Mouse (Mus musculus): ENCODE results near the gene Ing3.
A peak's percentile ranks its signal among the peaks of the same experiment; 100 is the strongest.

Ing3 gene

DNA sequence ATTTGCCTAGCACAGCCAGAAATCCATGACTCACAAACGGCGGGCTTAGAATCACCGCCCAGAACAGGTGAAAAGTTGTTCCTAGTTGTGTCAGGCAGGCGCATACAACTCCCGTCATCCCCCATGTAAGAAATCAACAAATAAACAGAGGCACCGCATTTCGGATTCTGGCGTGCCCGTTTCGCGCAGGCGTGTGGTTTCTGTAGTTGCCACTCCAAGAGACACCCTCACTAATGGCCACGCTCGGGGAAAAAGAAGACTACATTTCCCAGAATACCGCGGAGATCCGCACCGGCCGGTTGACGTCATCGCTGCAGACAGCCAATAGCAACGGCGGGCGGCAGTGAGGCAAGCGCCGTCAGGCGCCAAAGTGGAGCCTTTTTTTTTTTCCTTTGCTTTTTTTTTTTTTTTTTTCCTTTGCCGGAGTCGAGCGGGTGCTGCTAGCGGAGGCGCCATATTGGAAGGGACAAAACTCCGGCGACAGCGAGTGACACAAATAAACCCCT is at the start of gene Ing3:
Ing3 (plus strand) TSS at position 346 of the 506 bp plus-strand sequence.
- peak; percentile 99 to 100 for DNase-seq (ENCODE audit: low spot score in 2 of 2)

- no peak for DNase-seq (ENCODE audit: low spot score in 2 of 2)
Observed at GRCm38 (mm10) chr6:21909720-21910119, 39.7 kb upstream of the Ing3 start.

- DNase-seq (ENCODE audit: low spot score in 2 of 2): no peak
Observed at GRCm38 (mm10) chr6:21910804-21911203, 38.6 kb upstream of the Ing3 start.

GRCm38 (mm10) chr6:21916591-21916990 is 32.8 kb upstream of the Ing3 start:
- no peak for DNase-seq (ENCODE audit: low spot score in 2 of 2)

DNA sequence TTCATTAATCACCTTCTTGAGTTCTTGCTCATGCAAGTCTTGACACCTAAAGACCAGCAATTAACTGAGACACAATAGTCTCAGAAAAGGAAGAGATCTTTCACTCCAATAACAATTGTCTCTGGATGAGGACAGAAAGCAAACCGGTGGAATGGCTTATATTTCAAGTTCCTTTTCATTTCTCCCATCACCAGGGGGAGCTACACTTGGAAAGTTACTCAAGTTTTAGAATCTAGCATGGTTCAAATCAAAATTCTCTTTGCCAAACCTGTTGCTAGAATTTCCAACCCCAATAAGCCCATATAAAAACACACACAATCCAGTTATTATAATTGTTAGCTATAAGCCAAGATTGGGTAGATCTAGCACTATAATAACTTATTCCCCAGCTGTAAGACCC is 25.2 kb upstream of the Ing3 start:
- DNase-seq (ENCODE audit: low spot score in 2 of 2): no peak

DNA sequence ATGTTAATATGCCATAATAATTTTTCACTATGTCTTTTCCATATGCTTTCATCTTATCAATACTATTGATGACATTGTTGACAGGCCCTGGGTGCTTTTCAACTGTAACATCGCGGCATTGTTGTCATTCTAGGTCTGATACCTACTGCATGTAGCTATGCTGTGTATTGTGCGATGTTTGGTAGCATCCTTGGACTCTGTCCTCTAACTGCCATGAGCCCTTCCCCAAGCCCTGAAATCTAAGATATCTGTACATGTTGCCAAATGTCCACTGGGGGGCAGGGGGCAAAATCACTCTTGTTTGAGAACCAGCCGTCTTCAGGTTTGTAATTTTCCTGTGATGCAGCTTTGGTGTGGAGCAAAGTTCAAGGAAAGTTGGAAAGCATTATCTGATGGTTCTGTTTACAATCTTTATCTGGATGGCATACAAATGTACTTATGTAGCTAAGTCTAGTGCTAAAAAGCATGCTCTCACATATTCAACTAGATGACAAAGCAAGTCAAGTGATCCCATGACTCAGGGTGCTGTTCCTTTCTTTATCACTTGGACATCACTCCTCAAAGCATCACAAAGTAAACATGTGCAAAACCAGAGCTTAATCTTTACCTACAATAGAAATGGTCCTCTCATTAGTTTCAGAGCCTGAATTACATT is 11.3 kb upstream of the Ing3 start:
- DNase-seq (ENCODE audit: low spot score in 2 of 2): no peak

DNA sequence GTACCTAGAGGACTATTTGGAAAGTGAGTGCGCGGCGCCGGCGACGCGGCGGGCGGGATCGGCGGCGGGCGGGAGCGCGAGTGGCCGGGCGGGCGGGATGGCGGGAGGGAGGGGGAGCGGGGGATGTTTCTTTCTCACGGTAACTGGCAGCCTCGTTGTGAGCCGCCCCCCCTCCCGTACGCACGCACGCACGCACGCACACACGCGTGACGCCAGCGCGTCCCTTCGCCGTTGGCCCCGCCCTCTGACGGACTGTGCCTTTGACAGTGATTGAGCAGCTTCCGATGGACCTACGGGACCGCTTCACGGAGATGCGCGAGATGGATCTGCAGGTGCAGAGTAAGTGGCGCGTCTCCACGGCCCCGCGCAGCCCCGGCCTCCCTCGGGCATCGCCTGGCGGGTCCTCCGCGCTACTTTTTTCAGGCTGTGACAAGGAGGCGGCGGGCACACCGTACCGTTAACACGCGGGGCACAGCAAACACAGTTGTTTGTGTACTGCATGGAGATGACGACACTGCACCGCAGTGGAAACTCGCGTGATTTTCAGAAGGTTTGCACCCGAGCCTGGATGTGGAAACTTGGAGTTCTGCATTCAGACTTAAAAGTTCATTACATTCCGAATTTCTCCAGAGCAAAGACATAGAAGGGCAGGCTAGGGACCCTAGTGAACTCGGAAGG is 539 bp downstream of the Ing3 start:
- peak; percentile 98 for DNase-seq (ENCODE audit: low spot score in 2 of 2)

DNA sequence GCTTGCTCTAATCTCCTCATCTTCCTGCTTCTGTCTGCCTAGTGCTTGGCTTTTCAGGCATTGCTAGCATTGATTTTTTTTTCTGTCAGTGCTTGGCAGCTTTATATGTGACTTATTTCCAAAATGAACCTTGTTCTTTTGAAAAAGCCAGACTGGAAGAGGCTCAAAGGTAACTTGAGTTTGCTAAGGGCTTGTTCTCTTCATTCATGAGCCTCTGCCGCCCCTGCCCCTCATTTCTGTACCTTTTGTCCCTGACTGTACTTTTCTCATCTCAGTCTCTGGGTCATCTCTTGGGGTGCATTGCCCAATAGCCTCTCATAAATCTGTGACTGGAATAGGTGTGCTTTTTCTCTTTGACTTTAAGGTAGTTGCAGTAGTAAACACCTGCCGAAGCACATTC is 1.3 kb downstream of the Ing3 start:
- DNase-seq (ENCODE audit: low spot score in 2 of 2): peak in 1 of 2 experiments; percentile 27

- no peak for DNase-seq (ENCODE audit: low spot score in 2 of 2)
Observed at GRCm38 (mm10) chr6:21955468-21955867, 6.1 kb downstream of the Ing3 start.

GRCm38 (mm10) chr6:21958922-21959321 is 9.6 kb downstream of the Ing3 start:
- no peak for DNase-seq (ENCODE audit: low spot score in 2 of 2)

GRCm38 (mm10) chr6:21959909-21960308 is 10.5 kb downstream of the Ing3 start:
- no peak for DNase-seq (ENCODE audit: low spot score in 2 of 2)

- DNase-seq (ENCODE audit: low spot score in 2 of 2): no peak
Observed at GRCm38 (mm10) chr6:21977532-21977931, 28.2 kb downstream of the Ing3 start.

DNA sequence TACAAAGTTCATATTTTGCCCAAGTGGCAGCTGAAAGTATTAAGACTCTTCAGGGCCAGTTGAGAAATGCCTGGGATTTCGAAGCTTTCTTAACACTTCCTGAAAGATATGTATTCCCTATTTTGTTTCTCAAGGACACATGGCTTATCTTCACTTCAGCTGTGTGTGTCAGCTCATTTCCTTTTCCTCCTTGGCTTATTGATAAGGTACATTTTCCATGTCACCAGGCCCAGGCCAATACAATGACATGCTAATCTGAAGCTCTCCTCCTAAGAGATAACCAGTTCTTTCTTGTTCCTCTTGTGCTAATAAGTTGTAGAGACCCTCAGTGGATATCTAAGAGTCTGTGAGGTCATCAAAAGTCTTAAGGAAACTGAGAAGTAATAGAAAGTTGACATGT is 31.7 kb downstream of the Ing3 start:
- no peak for DNase-seq (ENCODE audit: low spot score in 2 of 2)

- DNase-seq (ENCODE audit: low spot score in 2 of 2): peak; percentile 54 to 57
Observed at GRCm38 (mm10) chr6:21984990-21985731, 35.8 kb downstream of the Ing3 start.

DNA sequence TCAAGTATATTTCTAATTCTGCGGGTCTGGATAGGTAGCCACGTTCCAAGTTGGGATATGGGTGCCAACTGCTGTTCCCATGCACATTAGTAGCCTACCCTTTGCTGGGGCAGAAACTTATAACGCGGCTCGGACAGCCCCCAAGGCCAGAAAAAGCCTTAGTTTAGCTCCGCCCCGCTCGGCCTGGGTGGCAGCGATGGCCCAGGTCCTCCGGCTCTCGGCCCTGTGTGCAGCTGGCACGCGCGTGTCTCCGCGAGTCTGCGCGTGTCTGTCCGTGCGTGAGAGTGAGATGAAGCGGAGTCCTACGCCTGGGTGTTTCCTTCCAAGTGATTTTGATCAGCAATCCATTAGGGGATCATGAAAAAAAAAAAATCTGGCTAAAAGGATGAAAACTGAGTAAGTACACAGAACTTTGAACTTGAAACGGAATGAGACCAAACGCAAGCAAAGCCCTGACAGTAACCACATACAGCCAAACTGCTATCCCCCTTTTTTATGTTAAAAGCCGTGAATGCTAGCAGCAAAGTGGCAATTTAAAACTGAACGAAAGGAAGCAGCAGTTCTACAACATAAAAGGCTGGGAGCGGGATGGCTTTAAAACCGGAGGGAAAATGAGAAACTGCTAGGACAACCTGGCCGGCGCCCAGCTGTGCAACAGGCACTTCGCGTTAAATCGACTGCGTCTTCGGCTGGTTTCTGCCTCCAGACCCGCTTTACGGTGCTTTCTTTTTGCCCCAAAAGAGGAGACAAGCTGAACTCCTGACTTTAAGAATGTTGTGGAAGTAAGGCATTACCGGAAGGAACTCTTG is 36.6 kb downstream of the Ing3 start, which contains the start of gene Cped1:
Cped1 (plus strand) TSS at position 185 of the 809 bp plus-strand sequence.
- peak in 1 of 2 experiments; percentile 39 for DNase-seq (ENCODE audit: low spot score in 2 of 2)

GRCm38 (mm10) chr6:21986660-21987331 is 37.4 kb downstream of the Ing3 start:
- no peak for DNase-seq (ENCODE audit: low spot score in 2 of 2)

- DNase-seq (ENCODE audit: low spot score in 2 of 2): no peak
Observed at GRCm38 (mm10) chr6:21987554-21987953, 38.2 kb downstream of the Ing3 start.

GRCm38 (mm10) chr6:21988296-21988695 is 38.9 kb downstream of the Ing3 start:
- DNase-seq (ENCODE audit: low spot score in 2 of 2): no peak

- DNase-seq (ENCODE audit: low spot score in 2 of 2): no peak
Observed at GRCm38 (mm10) chr6:21989081-21989480, 39.7 kb downstream of the Ing3 start.

DNA sequence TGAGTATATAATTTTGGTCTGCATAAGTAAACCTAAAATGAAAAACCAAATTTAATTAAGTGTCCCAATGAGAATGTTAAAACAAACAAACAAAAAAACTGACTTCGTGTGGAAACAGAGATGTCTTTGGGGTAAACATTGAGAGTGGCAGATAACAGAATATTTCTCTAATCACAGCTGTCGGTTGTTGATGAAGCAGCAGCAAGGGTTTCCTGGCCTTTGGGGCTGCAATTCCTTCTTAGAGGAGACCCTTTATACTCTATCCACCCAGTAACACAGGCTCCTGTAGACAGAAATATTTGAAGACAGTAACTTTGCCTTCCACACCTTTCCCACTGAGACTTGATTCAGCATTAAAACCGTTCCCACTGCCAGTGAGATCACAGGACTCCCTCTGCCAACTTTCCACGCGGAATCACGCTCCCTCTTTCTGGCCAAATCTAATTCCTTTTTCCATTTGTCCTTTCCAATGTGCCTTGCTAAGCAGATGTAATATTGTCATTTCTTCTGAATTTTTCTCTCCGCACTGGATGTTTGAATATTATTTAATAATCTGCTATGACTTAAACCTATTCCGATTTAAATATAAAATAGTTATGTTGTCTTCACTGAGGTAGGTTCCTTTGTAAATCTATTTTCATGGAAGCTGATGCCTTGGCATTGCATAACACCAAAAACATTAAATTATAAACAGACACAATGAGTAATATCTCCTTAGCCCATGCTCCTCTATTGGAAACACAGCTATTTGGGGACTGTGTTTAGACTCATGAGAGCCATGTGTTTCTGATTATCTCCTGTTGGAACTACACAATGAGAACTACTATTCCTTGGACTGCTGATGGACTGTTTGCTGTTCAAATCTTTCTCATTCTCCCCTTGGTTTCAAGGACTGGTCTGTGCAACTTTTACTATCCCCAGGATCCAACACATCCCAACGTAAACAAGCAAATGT is 41.1 kb downstream of the Ing3 start:
- DNase-seq (ENCODE audit: low spot score in 2 of 2): no peak
